Mouse (Mus musculus) lung, postnatal 0 days (tissue): ENCODE measurements around the gene Elmo2. TPM values are rescaled to one million over a fixed set of nuclear protein-coding genes. Genes with fewer than 3 reads are reported as not detected.

Experiments
- ATAC-seq: fragments of 200-750 bp; cut with Nextera tagmentation; 2 replicates; pipeline ENCODE4 v1.8.0; 2017; ENCODE audit warnings: moderate library complexity
- DNase-seq: peaks from one replicate; pipeline ENCODE4 v3.0.0-alpha.2; 2016; ENCODE audit warnings: low spot score
- H3K27ac ChIP-seq: fragments of 300-500 bp; sonication (generic); 2 replicates; pipeline ENCODE4 v1.5.1; 2014; ENCODE audit warnings: antibody characterized with exemption, mild to moderate bottlenecking, low read length, mixed read lengths
- H3K27me3 ChIP-seq: fragments of 300-500 bp; sonication (generic); replicated peaks from 2 replicates; pipeline ENCODE4 v1.6.1; 2014; ENCODE audit warnings: low read length, mixed read lengths; ENCODE audit not compliant: insufficient read depth
- H3K36me3 ChIP-seq: fragments of 300-500 bp; sonication (generic); 2 replicates; pipeline ENCODE4 v1.6.1; 2014; ENCODE audit warnings: low read length, mixed read lengths; ENCODE audit not compliant: insufficient read depth
- H3K4me1 ChIP-seq: fragments of 300-500 bp; sonication (generic); 2 replicates; pipeline ENCODE4 v1.6.1; 2014; ENCODE audit warnings: antibody characterized with exemption, low read depth, low read length, mixed read lengths; ENCODE audit not compliant: insufficient read depth
- H3K4me2 ChIP-seq: fragments of 300-500 bp; sonication (generic); replicated peaks from 2 replicates; pipeline ENCODE4 v1.6.1; 2014; ENCODE audit warnings: low read depth, mild to moderate bottlenecking, low read length, moderate library complexity, mixed read lengths
- H3K4me3 ChIP-seq: fragments of 300-500 bp; sonication (generic); 2 replicates; pipeline ENCODE4 v1.5.1; 2014; ENCODE audit warnings: low read depth, low read length
- H3K9ac ChIP-seq: fragments of 300-500 bp; sonication (generic); replicated peaks from 2 replicates; pipeline ENCODE4 v1.6.1; 2014; ENCODE audit warnings: low read depth, mild to moderate bottlenecking
- H3K9me3 ChIP-seq: fragments of 300-500 bp; sonication (generic); 2 replicates; pipeline ENCODE4 v1.6.1; 2016; ENCODE audit warnings: low read length, mixed read lengths
- CTCF ChIP-seq: IDR thresholded peaks from 2 replicates; pipeline ENCODE4 v1.5.1; 2016; ENCODE audit warnings: antibody characterized with exemption, mild to moderate bottlenecking
- EP300 ChIP-seq: IDR thresholded peaks from 2 replicates; pipeline ENCODE4 v1.6.1; 2016; ENCODE audit warnings: antibody characterized with exemption, mild to moderate bottlenecking, control low read depth
- WGBS: fragments of 180-500 bp; shearing (Covaris S2); extraction: QIAGEN DNeasy Blood & Tissue Kit; methylation state at CpG from one replicate; pipeline ENCODE4 v1.1.7; 2014; 5-methylcytosine and 5-hydroxymethylcytosine counted together
- polyA plus RNA-seq: library from polyadenylated mRNA; unstranded; fragments of >200 nt; fragmentation: Nextera tagmentation; extraction: Ambion mirVana; gene quantifications from 2 replicates; pipeline ENCODE4 v1.2.1, GENCODE M21; 2015

Gene Elmo2
- polyA plus RNA-seq, 1 experiment from 2014 or later, result 66.4 TPM

- Histone ChIP-seq H3K36me3 (no peaks in the 10 kb centered on the region), H3K27ac (no peak overlapping the region), H3K4me2 (no peak overlapping the region), H3K27me3 (no peaks in the 10 kb centered on the region), H3K4me1 (no peaks in the 10 kb centered on the region), H3K4me3 (no peak overlapping the region), H3K9me3 (no peaks in the 10 kb centered on the region), H3K9ac (no peak overlapping the region)
- DNase-seq (no peak), ATAC-seq (no peak)
- WGBS, result 48% methylated on average over 18 of the region's 18 CpGs
- TF ChIP-seq EP300 (no peak), CTCF (no peak)
Observed at GRCm38 (mm10) chr2:165262274-165262990, 63.8 kb downstream of the Elmo2 start.

GRCm38 (mm10) chr2:165259859-165260258, 66.4 kb downstream of the Elmo2 start:
- no peaks in the 10 kb centered on the region for H3K4me1 ChIP-seq
- no peak overlapping the region for H3K27ac ChIP-seq
- H3K4me2 ChIP-seq, result no peak overlapping the region
- H3K27me3 ChIP-seq, result no peaks in the 10 kb centered on the region
- H3K36me3 ChIP-seq, result no peaks in the 10 kb centered on the region
- no peak for DNase-seq
- no peak overlapping the region for H3K4me3 ChIP-seq
- H3K9me3 ChIP-seq, result no peaks in the 10 kb centered on the region
- 70% methylated on average over 8 of the region's 8 CpGs for WGBS
- TF ChIP-seq EP300 (no peak), CTCF (no peak)
- ATAC-seq, result no peak
- H3K9ac ChIP-seq, result no peak overlapping the region

GRCm38 (mm10) chr2:165258321-165258720, 68.0 kb downstream of the Elmo2 start:
- 72% methylated on average over 6 of the region's 6 CpGs for WGBS
- Histone ChIP-seq H3K9me3 (no peaks in the 10 kb centered on the region), H3K4me2 (no peak overlapping the region), H3K4me1 (no peaks in the 10 kb centered on the region), H3K27ac (no peak overlapping the region), H3K9ac (no peak overlapping the region), H3K4me3 (no peak overlapping the region), H3K27me3 (no peaks in the 10 kb centered on the region), H3K36me3 (no peaks in the 10 kb centered on the region)
- ATAC-seq (no peak), DNase-seq (no peak)
- no peak for TF ChIP-seq CTCF
- no peak for TF ChIP-seq EP300

- TF ChIP-seq CTCF, result no peak
- no peak for TF ChIP-seq EP300
- no peaks in the 10 kb centered on the region for H3K36me3 ChIP-seq
- H3K9me3 ChIP-seq, result no peaks in the 10 kb centered on the region
- no peak overlapping the region for H3K27ac ChIP-seq
- ATAC-seq (no peak), DNase-seq (no peak)
- H3K4me2 ChIP-seq, result no peak overlapping the region
- H3K4me3 ChIP-seq, result no peak overlapping the region
- H3K4me1 ChIP-seq, result no peaks in the 10 kb centered on the region
- H3K27me3 ChIP-seq, result no peaks in the 10 kb centered on the region
- H3K9ac ChIP-seq, result no peak overlapping the region
- 43% methylated on average over 11 of the region's 11 CpGs for WGBS
Observed at GRCm38 (mm10) chr2:165257151-165257834, 69.0 kb downstream of the Elmo2 start.

GRCm38 (mm10) chr2:165256213-165256612, 70.1 kb downstream of the Elmo2 start:
- 68% methylated on average over 10 of the region's 10 CpGs for WGBS
- TF ChIP-seq CTCF (no peak), EP300 (no peak)
- DNase-seq (no peak), ATAC-seq (no peak)
- H3K27me3 ChIP-seq, result no peaks in the 10 kb centered on the region
- H3K4me1 ChIP-seq, result no peaks in the 10 kb centered on the region
- no peaks in the 10 kb centered on the region for H3K36me3 ChIP-seq
- H3K4me3 ChIP-seq, result no peak overlapping the region
- H3K9me3 ChIP-seq, result no peaks in the 10 kb centered on the region
- no peak overlapping the region for H3K4me2 ChIP-seq
- H3K27ac ChIP-seq, result no peak overlapping the region
- H3K9ac ChIP-seq, result no peak overlapping the region

GRCm38 (mm10) chr2:165253867-165254266, 72.4 kb downstream of the Elmo2 start:
- H3K4me2 ChIP-seq, result no peak overlapping the region
- TF ChIP-seq EP300, result no peak
- no peak for TF ChIP-seq CTCF
- no peaks in the 10 kb centered on the region for H3K36me3 ChIP-seq
- no peaks in the 10 kb centered on the region for H3K9me3 ChIP-seq
- no peak overlapping the region for H3K4me3 ChIP-seq
- H3K27ac ChIP-seq, result no peak overlapping the region
- H3K9ac ChIP-seq, result no peak overlapping the region
- no peak for ATAC-seq
- no peaks in the 10 kb centered on the region for H3K4me1 ChIP-seq
- H3K27me3 ChIP-seq, result no peaks in the 10 kb centered on the region
- DNase-seq, result no peak
- WGBS, result 20% methylated on average over 10 of the region's 10 CpGs
